Mouse (Mus musculus): Measurements from ENCODE around the gene Thada. TPM values are rescaled to one million over a fixed set of nuclear protein-coding genes. Genes with fewer than 3 reads are reported as not detected.
A peak's percentile ranks its signal among the peaks of the same experiment; 100 is the strongest.

Gene Thada
- polyA plus RNA-seq (2016; fragmentation: Nextera tagmentation; extraction: Ambion mirVana) = 13.0 and 13.3 TPM in 2 replicates

DNA sequence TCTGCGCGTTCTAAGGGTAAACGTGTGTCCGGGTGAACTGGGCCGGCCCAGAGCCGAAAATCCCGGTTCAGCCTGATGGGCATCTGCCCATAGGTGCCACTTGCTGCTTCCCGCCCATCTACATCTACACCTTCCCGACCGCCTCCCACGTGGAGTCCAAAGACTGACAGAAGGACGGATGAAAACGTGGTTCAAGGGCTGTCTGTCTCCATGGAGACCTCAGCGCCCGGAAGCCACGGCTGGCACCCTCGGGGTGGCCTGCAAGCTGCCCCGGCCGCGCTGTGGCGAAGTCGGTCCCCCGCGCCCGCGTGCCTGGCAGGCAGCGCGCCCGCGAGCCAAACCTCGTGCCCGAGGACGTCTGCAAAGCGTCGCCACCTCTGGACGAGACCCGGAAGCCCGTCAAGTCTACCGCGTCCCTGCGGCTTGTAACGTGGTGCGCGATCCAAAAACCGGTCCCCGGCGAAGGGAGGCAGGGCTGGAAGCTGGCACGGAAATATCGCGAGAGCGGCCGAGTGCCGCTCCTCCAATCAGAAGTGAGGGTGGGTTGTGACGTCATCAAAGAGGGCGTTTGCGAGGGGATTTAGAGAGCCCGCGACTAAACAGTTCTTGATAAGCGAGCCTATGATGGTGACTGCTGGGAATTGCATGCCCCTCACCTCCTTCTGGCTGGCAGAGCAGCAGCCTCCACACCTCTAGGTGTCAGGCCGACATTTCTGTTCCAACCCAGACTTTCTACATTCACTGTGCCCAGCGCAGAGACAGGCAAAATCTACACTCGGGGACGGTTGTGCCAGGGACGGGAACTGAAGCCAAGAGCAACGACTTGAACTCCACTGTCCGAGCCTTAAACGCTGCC is at the start of gene Thada:
Gene Thada (minus strand): TSS at position 453 of the 856 bp plus-strand sequence.
- Histone ChIP-seq H3K27ac (replicated peaks) (peak within 1 kb of the TSS; percentile 92), H3K4me1 (peaks cover 21% of the 10 kb centered on the region), H3K9me3 (no peaks in the 10 kb centered on the region), H3K27me3 (replicated peaks; ENCODE audit: low read depth, poor library complexity, severe bottlenecking) (no peaks in the 10 kb centered on the region), H3K4me3 (peak within 1 kb of the TSS; percentile 95), H3K36me3 (replicated peaks) (peaks cover 10% of the 10 kb centered on the region)
- under 1% methylated on average over 67 of the region's 67 CpGs for WGBS
- peak; percentile 97 for DNase-seq (ENCODE audit: low spot score)

GRCm38 (mm10) chr17:84512516-84513085 is 46.6 kb upstream of the Thada start:
- H3K36me3 ChIP-seq (replicated peaks) = no peaks in the 10 kb centered on the region

DNA sequence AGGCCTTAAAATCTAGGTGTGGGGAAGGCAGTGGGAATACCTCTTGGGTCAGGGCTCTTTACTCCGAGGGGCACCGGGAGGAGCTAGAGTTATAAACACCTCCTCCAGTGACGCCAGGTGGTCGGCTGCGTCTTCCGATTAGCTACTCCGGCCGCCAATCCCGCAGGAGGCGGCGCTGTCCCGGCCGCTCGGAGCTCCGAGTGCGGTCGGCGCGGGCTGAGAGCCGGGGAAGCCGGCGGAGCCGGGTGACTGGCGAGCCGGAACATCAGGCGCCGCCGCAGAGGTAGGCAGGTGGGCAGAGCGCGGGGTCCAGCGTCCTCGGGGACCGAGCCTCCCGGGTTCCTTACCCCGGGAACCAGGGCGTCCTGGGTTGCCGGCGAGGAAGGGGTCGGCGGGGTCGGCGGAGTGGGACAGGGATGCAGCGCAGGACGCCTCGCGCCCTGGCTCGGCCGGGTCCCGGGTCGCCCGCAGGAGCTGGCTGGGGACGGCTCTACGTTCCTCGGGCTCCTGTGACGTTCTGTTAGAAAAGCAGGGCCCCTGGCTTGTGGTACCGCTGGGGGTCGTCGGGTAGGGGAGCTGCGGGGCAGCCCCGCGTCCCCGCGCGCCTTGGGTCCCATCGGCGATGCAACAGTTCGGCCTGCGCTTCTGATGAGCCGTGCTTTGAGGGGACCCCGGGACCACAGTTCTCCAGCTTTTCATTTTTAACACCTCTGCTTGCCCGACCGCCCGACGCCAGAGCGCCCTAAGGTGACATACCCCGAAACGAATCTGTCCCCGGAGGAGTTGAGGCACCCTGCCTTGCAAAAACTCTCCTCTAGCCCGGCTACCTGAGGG is 45.9 kb upstream of the Thada start, which contains the start of gene Plekhh2:
Gene Plekhh2 (plus strand): TSS at position 214 of the 834 bp plus-strand sequence.
- H3K27ac ChIP-seq (replicated peaks) = peak within 1 kb of the TSS; percentile 88
- peaks cover 14% of the 10 kb centered on the region for H3K27me3 ChIP-seq (replicated peaks; ENCODE audit: low read depth, poor library complexity, severe bottlenecking)
- DNase-seq (ENCODE audit: low spot score) = peak; percentile 91
- peaks cover 22% of the 10 kb centered on the region for H3K4me1 ChIP-seq
- no peaks in the 10 kb centered on the region for H3K36me3 ChIP-seq (replicated peaks)
- H3K4me3 ChIP-seq = peak within 1 kb of the TSS; percentile 88
- under 1% methylated on average over 79 of the region's 79 CpGs for WGBS
- no peaks in the 10 kb centered on the region for H3K9me3 ChIP-seq

More at GRCm38 (mm10) chr17:84512516-84513085, 46.6 kb upstream of the Thada start:
- H3K4me1 ChIP-seq = peaks cover 22% of the 10 kb centered on the region
- H3K4me3 ChIP-seq = peak overlapping the region; percentile 88
- peaks cover 14% of the 10 kb centered on the region for H3K27me3 ChIP-seq (replicated peaks; ENCODE audit: low read depth, poor library complexity, severe bottlenecking)
- DNase-seq (ENCODE audit: low spot score) = no peak
- H3K27ac ChIP-seq (replicated peaks) = peak overlapping the region; percentile 88
- 28% methylated on average over 4 of the region's 4 CpGs for WGBS
- H3K9me3 ChIP-seq = no peaks in the 10 kb centered on the region

GRCm38 (mm10) chr17:84510961-84511639 is 45.1 kb upstream of the Thada start:
- DNase-seq (ENCODE audit: low spot score) = peak; percentile 13
- Histone ChIP-seq H3K4me3 (peak overlapping the region; percentile 88), H3K36me3 (replicated peaks) (no peaks in the 10 kb centered on the region), H3K4me1 (peaks cover 22% of the 10 kb centered on the region), H3K27ac (replicated peaks) (peak overlapping the region; percentile 88; the same call in 1 of the 2 replicates), H3K9me3 (no peaks in the 10 kb centered on the region), H3K27me3 (replicated peaks; ENCODE audit: low read depth, poor library complexity, severe bottlenecking) (peaks cover 14% of the 10 kb centered on the region)
- WGBS = 29% methylated on average over 11 of the region's 11 CpGs

- H3K36me3 ChIP-seq (replicated peaks) = no peaks in the 10 kb centered on the region
- H3K4me3 ChIP-seq = no peak overlapping the region
- H3K27me3 ChIP-seq (replicated peaks; ENCODE audit: low read depth, poor library complexity, severe bottlenecking) = peaks cover 14% of the 10 kb centered on the region
- peaks cover 22% of the 10 kb centered on the region for H3K4me1 ChIP-seq
- 74% methylated on average over 5 of the region's 5 CpGs for WGBS
- H3K27ac ChIP-seq (replicated peaks) = no peak overlapping the region
- DNase-seq (ENCODE audit: low spot score) = no peak
- H3K9me3 ChIP-seq = no peaks in the 10 kb centered on the region
These were observed 44.4 kb upstream of the Thada start for GRCm38 (mm10) chr17:84510355-84510754.

- peaks cover 14% of the 10 kb centered on the region for H3K27me3 ChIP-seq (replicated peaks; ENCODE audit: low read depth, poor library complexity, severe bottlenecking)
- no peak for DNase-seq (ENCODE audit: low spot score)
- no peak overlapping the region for H3K4me3 ChIP-seq
- 85% methylated on average over 4 of the region's 4 CpGs for WGBS
- peaks cover 22% of the 10 kb centered on the region for H3K4me1 ChIP-seq
- no peak overlapping the region for H3K27ac ChIP-seq (replicated peaks)
- no peaks in the 10 kb centered on the region for H3K9me3 ChIP-seq
- no peaks in the 10 kb centered on the region for H3K36me3 ChIP-seq (replicated peaks)
These were observed 43.2 kb upstream of the Thada start for GRCm38 (mm10) chr17:84509176-84509575.

- Histone ChIP-seq H3K27ac (replicated peaks) (no peak overlapping the region), H3K4me3 (no peak overlapping the region), H3K36me3 (replicated peaks) (no peaks in the 10 kb centered on the region), H3K27me3 (replicated peaks; ENCODE audit: low read depth, poor library complexity, severe bottlenecking) (peaks cover 14% of the 10 kb centered on the region), H3K4me1 (peaks cover 22% of the 10 kb centered on the region), H3K9me3 (no peaks in the 10 kb centered on the region)
- no peak for DNase-seq (ENCODE audit: low spot score)
- WGBS = 70% methylated on average over 3 of the region's 3 CpGs
These were observed 42.7 kb upstream of the Thada start for GRCm38 (mm10) chr17:84508736-84509135.

DNA sequence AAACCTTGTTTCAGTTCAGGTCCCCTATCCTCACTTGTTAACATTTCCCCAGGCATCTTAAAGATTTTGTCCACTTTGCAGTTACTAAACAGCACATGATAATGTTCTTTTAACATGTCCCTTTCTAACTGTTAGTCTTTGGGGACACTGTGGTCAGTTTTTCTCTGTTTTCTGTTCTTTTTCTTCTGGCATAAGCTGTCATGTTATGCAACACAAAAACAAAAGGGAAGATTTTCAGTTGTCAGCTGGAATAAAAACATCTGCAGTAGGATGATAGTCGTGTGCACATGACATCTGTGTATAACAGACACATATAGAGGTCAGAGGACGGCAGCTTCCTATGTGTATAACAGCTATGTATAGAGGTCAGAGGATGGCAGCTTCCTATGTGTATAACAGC is 39.9 kb upstream of the Thada start:
- Histone ChIP-seq H3K4me3 (no peak overlapping the region), H3K27me3 (replicated peaks; ENCODE audit: low read depth, poor library complexity, severe bottlenecking) (peaks cover 4% of the 10 kb centered on the region; the same call in 1 of the 2 replicates), H3K36me3 (replicated peaks) (no peaks in the 10 kb centered on the region), H3K27ac (replicated peaks) (no peak overlapping the region), H3K9me3 (no peaks in the 10 kb centered on the region), H3K4me1 (peaks cover 2% of the 10 kb centered on the region)
- 77% methylated on average over 2 of the region's 2 CpGs for WGBS
- DNase-seq (ENCODE audit: low spot score) = no peak

DNA sequence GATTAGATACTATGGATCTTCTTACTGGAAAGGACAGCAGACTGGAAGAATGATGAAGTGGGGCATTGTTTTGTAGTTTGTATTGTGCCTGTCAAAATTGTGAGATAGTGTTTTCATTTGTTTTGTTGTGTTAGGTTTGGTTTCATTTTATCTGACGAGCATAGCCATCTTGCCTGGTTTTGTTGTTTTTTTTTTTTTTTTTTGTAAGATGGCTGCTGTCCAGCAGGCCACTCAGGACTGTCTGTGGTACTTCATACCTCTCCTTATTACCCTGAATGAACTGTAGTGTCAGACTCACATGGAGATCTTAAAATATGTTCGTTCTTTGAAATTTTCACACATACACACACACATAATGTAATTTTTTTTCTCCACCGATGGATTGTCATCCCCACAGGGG is 36.3 kb upstream of the Thada start:
- WGBS = 89% methylated on average over 3 of the region's 3 CpGs
- Histone ChIP-seq H3K4me1 (peaks cover 3% of the 10 kb centered on the region; the same call in 1 of the 2 replicates), H3K36me3 (replicated peaks) (no peaks in the 10 kb centered on the region), H3K27me3 (replicated peaks; ENCODE audit: low read depth, poor library complexity, severe bottlenecking) (no peaks in the 10 kb centered on the region), H3K27ac (replicated peaks) (no peak overlapping the region), H3K4me3 (no peak overlapping the region), H3K9me3 (no peaks in the 10 kb centered on the region)
- DNase-seq (ENCODE audit: low spot score) = no peak

- DNase-seq (ENCODE audit: low spot score) = no peak
- Histone ChIP-seq H3K27ac (replicated peaks) (no peak overlapping the region), H3K4me3 (no peak overlapping the region), H3K27me3 (replicated peaks; ENCODE audit: low read depth, poor library complexity, severe bottlenecking) (no peaks in the 10 kb centered on the region), H3K9me3 (no peaks in the 10 kb centered on the region), H3K4me1 (peaks cover 3% of the 10 kb centered on the region; the same call in 1 of the 2 replicates), H3K36me3 (replicated peaks) (no peaks in the 10 kb centered on the region)
- 66% methylated on average over 5 of the region's 5 CpGs for WGBS
These were observed 32.6 kb upstream of the Thada start for GRCm38 (mm10) chr17:84498639-84499038.

GRCm38 (mm10) chr17:84497972-84498604 is 32.1 kb upstream of the Thada start:
- DNase-seq (ENCODE audit: low spot score) = no peak
- 75% methylated on average over 3 of the region's 3 CpGs for WGBS

More at GRCm38 (mm10) chr17:84497972-84498604, 32.1 kb upstream of the Thada start:
- Histone ChIP-seq H3K27me3 (replicated peaks; ENCODE audit: low read depth, poor library complexity, severe bottlenecking) (no peaks in the 10 kb centered on the region), H3K27ac (replicated peaks) (no peak overlapping the region), H3K9me3 (no peaks in the 10 kb centered on the region), H3K4me1 (peaks cover 3% of the 10 kb centered on the region; the same call in 1 of the 2 replicates), H3K4me3 (no peak overlapping the region), H3K36me3 (replicated peaks) (no peaks in the 10 kb centered on the region)
